Mouse (Mus musculus): ENCODE data around the gene Pcyt1a. TPM values are rescaled to one million over a fixed set of nuclear protein-coding genes. Genes with fewer than 3 reads are reported as not detected.

The Pcyt1a gene
- total and polyA plus RNA-seq, 3 experiments = 44.3 to 133 (median 110) TPM

DNA sequence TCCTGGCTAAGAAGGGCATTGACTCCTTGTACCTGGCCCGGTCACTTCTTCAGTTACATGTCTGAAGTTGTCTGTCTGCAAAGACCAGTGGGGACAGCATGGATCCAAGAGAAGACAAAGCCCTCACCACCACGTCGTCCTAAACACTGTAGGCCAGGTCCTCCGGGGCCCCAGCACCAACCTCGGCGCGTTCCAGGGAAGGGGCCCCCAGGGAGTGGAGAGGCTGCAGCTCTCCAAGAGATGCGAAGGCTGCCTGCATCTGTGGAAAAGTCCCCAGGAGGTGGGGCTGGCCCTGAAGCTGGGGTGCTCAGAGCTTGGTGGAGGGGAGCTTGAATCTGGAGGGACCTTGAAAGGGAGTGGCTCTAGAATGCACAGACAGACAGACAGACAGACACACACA is 75.6 kb downstream of the Pcyt1a start:
- Histone ChIP-seq H3K79me2 (replicated peaks; ENCODE audit: control insufficient read depth, insufficient read depth, low read length) (no peaks in the 10 kb centered on the region), H3K9ac (ENCODE audit: low read depth, low read length) (no peak overlapping the region), H3K27ac (no peak overlapping the region), H3K36me3 (ENCODE audit: control insufficient read depth, insufficient read depth, low read length) (no peaks in the 10 kb centered on the region), H3K27me3 (ENCODE audit: control insufficient read depth, insufficient read depth, low read length) (no peaks in the 10 kb centered on the region), H3K4me1 (ENCODE audit: control insufficient read depth, insufficient read depth, low read length) (no peaks in the 10 kb centered on the region; the same call in 1 of the 2 replicates), H3K4me3 (no peak overlapping the region)
- TF ChIP-seq EP300 (IDR thresholded peaks at IDR 0.05; ENCODE audit: insufficient read depth, low read depth, low read length) = no peak
- TF ChIP-seq POLR2A (IDR thresholded peaks at IDR 0.05; ENCODE audit: insufficient read depth, low read depth, low read length) = no peak
- no peak for TF ChIP-seq CTCF (IDR thresholded peaks at IDR 0.05)
- 70% methylated on average over 8 of the region's 8 CpGs for WGBS
- no peak for DNase-seq
- intact Hi-C loops (cut with DNase I) = loop anchor here (2.0 to 5.0 kb wide), 2 partner anchors 46 to 177 kb away; no protein-coding TSS in a partner anchor

DNA sequence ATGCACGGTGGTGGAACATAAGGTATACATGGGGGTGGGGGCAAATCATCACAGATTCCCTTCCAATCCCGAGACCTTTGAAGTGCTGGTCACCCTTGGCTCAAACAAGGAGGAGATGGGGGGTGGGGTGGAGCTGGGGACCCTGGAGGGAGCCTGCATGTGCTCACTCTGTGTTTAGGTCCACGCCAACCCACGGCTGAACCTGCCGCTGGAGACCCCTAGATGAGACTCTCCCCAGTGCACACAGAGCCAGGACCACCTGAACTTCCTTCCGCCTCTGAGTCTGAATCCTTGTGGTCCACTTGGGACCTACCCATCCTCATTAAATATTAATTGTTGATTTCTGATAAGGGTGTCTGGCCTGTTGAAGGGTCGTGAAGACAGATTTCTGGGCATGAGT is 76.1 kb downstream of the Pcyt1a start:
- no peak overlapping the region for H3K27ac ChIP-seq
- H3K36me3 ChIP-seq (ENCODE audit: control insufficient read depth, insufficient read depth, low read length) = no peaks in the 10 kb centered on the region
- no peaks in the 10 kb centered on the region for H3K79me2 ChIP-seq (replicated peaks; ENCODE audit: control insufficient read depth, insufficient read depth, low read length)
- no peak for DNase-seq
- intact Hi-C loops (cut with DNase I) = loop anchor here (2.0 to 5.0 kb wide), 2 partner anchors 45 to 176 kb away; no protein-coding TSS in a partner anchor
- H3K4me3 ChIP-seq = no peak overlapping the region
- no peaks in the 10 kb centered on the region; the same call in 1 of the 2 replicates for H3K4me1 ChIP-seq (ENCODE audit: control insufficient read depth, insufficient read depth, low read length)
- 79% methylated on average over 7 of the region's 7 CpGs for WGBS
- no peak overlapping the region for H3K9ac ChIP-seq (ENCODE audit: low read depth, low read length)
- TF ChIP-seq POLR2A (IDR thresholded peaks at IDR 0.05; ENCODE audit: insufficient read depth, low read depth, low read length) (no peak), EP300 (IDR thresholded peaks at IDR 0.05; ENCODE audit: insufficient read depth, low read depth, low read length) (no peak), CTCF (IDR thresholded peaks at IDR 0.05) (no peak)
- H3K27me3 ChIP-seq (ENCODE audit: control insufficient read depth, insufficient read depth, low read length) = no peaks in the 10 kb centered on the region

DNA sequence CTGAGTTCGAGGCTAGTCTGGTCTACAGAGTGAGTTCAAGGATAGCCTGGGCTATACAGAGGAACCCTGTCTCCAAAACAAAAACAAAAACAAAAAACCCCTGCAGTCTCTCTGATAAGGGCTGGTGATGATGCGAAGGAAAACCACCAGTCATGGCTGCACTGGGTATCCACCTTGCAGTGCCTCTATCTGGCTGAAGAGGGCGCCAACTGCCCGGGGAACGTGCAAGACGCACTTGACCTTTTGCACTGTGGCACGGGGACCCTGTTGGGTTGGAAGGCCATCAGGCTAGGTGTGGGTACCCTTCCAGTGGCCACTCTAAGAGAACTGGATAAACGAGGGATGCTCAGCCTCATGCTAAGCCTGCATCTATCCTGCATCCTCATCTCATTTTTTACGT is 76.7 kb downstream of the Pcyt1a start:
- peak; percentile 46 to 69 for DNase-seq
- TF ChIP-seq POLR2A (IDR thresholded peaks at IDR 0.05; ENCODE audit: insufficient read depth, low read depth, low read length) (no peak), CTCF (IDR thresholded peaks at IDR 0.05) (peak; percentile 90), EP300 (IDR thresholded peaks at IDR 0.05; ENCODE audit: insufficient read depth, low read depth, low read length) (peak; percentile 63; the same call in 1 of the 2 replicates)
- H3K9ac ChIP-seq (ENCODE audit: low read depth, low read length) = no peak overlapping the region
- no peak overlapping the region for H3K27ac ChIP-seq
- WGBS = 19% methylated on average over 9 of the region's 9 CpGs
- H3K36me3 ChIP-seq (ENCODE audit: control insufficient read depth, insufficient read depth, low read length) = no peaks in the 10 kb centered on the region
- no peaks in the 10 kb centered on the region for H3K27me3 ChIP-seq (ENCODE audit: control insufficient read depth, insufficient read depth, low read length)
- no peaks in the 10 kb centered on the region; the same call in 1 of the 2 replicates for H3K4me1 ChIP-seq (ENCODE audit: control insufficient read depth, insufficient read depth, low read length)
- no peak overlapping the region for H3K4me3 ChIP-seq
- H3K79me2 ChIP-seq (replicated peaks; ENCODE audit: control insufficient read depth, insufficient read depth, low read length) = no peaks in the 10 kb centered on the region
- intact Hi-C loops (cut with DNase I) = loop anchor here (2.0 to 5.0 kb wide), 2 partner anchors 45 to 175 kb away; no protein-coding TSS in a partner anchor

DNA sequence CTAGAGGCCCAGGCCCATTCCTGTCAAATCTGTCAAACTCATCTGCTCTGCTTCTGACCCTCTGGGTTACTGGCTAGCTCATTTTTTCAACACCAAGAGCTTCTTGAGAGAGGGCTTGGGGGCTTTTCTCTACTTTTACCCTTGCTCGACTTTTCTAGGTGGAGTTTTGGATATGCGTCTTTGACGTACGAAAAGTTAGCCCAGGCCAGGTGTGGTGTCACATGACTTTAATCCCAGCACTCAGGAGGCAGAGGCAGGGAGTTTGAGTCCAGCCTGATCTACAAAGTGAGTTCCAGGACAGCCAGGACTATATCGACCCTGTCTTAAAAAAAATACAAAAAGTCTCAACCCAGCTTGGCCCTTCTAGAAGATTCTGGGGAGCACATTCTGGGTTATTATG is 77.3 kb downstream of the Pcyt1a start:
- H3K27me3 ChIP-seq (ENCODE audit: control insufficient read depth, insufficient read depth, low read length) = no peaks in the 10 kb centered on the region
- TF ChIP-seq EP300 (IDR thresholded peaks at IDR 0.05; ENCODE audit: insufficient read depth, low read depth, low read length) (no peak), POLR2A (IDR thresholded peaks at IDR 0.05; ENCODE audit: insufficient read depth, low read depth, low read length) (no peak), CTCF (IDR thresholded peaks at IDR 0.05) (no peak)
- intact Hi-C loops (cut with DNase I) = loop anchor here (2.0 to 5.0 kb wide), 2 partner anchors 44 to 101 kb away; partner anchors contain the start of gene Tfrc
- no peak overlapping the region for H3K27ac ChIP-seq
- no peaks in the 10 kb centered on the region; the same call in 1 of the 2 replicates for H3K4me1 ChIP-seq (ENCODE audit: control insufficient read depth, insufficient read depth, low read length)
- H3K79me2 ChIP-seq (replicated peaks; ENCODE audit: control insufficient read depth, insufficient read depth, low read length) = no peaks in the 10 kb centered on the region
- DNase-seq = no peak
- no peak overlapping the region for H3K9ac ChIP-seq (ENCODE audit: low read depth, low read length)
- H3K36me3 ChIP-seq (ENCODE audit: control insufficient read depth, insufficient read depth, low read length) = no peaks in the 10 kb centered on the region
- WGBS = 80% methylated on average over 5 of the region's 5 CpGs
- no peak overlapping the region for H3K4me3 ChIP-seq

DNA sequence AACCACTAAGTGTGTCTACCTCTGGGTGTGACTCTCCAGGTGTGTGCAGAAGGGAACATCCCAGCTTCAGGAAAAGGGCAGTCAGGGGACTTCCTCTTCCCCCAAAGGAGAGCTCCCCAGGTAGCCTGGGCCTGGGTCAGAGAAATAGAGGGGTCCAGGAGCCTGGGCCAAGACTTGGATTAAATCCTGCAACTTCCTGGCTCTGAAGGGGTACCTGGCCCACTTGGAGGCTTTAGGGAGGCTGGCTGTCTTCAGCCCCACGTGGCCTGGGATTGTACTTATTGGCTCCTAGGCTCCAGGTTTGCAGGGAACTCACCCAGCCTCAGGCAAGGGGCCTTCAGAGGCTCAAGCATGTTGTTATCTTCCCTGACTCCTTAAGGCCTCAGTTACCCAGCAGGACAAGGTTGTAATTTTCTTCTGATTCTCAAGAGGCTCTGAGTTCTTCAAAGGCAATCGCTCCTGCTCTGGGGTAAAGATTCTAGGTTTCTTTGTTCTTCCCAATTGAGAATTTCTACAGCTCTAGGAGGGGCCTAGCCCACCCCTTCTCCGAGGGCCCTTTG is 77.9 kb downstream of the Pcyt1a start:
- no peak for DNase-seq
- Histone ChIP-seq H3K4me3 (no peak overlapping the region), H3K27me3 (ENCODE audit: control insufficient read depth, insufficient read depth, low read length) (no peaks in the 10 kb centered on the region), H3K4me1 (ENCODE audit: control insufficient read depth, insufficient read depth, low read length) (no peaks in the 10 kb centered on the region; the same call in 1 of the 2 replicates), H3K27ac (no peak overlapping the region), H3K36me3 (ENCODE audit: control insufficient read depth, insufficient read depth, low read length) (no peaks in the 10 kb centered on the region), H3K9ac (ENCODE audit: low read depth, low read length) (no peak overlapping the region), H3K79me2 (replicated peaks; ENCODE audit: control insufficient read depth, insufficient read depth, low read length) (no peaks in the 10 kb centered on the region)
- 43% methylated on average over 3 of the region's 3 CpGs for WGBS
- intact Hi-C loops (cut with DNase I) = loop anchor here (2.0 to 5.0 kb wide), 2 partner anchors 44 to 100 kb away; partner anchors contain the start of gene Tfrc
- TF ChIP-seq CTCF (IDR thresholded peaks at IDR 0.05) (no peak), EP300 (IDR thresholded peaks at IDR 0.05; ENCODE audit: insufficient read depth, low read depth, low read length) (no peak), POLR2A (IDR thresholded peaks at IDR 0.05; ENCODE audit: insufficient read depth, low read depth, low read length) (no peak)
